Mouse (Mus musculus): ENCODE results near the gene Cadm1.

Cadm1 gene

GRCm38 (mm10) chr9:47609443-47609842 is 79.5 kb downstream of the Cadm1 start:
- DNase-seq (ENCODE audit: low spot score), result no peak

GRCm38 (mm10) chr9:47610316-47610715 is 80.3 kb downstream of the Cadm1 start:
- DNase-seq (ENCODE audit: low spot score), result no peak

DNA sequence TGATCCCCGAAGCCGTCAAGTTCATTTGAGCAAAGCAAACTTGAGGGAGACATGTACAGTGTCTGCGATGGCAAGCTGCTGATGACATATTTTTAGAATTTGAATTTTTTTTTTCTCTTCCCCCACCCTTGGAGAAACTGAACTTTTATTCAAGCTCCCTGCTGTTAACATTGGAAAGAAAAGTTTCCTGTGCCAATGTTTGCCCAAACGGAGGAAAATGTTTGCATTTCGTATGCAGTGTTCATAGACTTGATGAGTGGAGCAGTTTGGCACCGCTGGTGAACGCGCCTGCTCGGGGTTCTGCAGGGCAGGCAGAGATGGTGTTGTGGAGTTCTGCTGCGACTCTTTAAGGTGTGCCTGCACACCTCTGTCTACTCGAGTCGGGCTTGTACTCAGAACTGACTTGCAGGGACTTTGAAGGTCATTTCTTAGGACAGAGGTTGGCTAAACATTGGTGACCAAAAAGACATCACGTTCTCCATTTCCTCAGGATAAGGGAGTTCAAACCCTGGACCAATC is 83.0 kb downstream of the Cadm1 start:
- DNase-seq (ENCODE audit: low spot score), result no peak

DNA sequence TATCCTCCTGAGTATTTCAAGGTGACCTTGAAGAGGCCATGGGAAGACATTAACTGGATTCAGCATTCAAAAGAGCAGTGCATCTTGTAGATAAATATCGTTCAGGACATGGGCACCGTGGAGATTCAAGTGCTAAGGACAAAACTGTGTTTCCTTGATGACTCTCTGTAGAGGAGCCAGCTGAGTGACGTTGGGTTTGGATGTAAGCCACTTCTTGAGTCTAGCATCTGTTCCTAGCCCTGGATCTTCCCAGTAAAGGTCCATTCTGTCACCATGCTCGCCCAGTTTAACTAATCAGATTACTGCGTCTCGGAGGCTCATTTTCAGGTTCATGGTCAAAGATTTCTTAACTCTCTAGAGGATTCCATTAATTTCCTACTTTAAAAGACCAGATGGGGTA is 85.1 kb downstream of the Cadm1 start:
- DNase-seq (ENCODE audit: low spot score), result no peak

DNA sequence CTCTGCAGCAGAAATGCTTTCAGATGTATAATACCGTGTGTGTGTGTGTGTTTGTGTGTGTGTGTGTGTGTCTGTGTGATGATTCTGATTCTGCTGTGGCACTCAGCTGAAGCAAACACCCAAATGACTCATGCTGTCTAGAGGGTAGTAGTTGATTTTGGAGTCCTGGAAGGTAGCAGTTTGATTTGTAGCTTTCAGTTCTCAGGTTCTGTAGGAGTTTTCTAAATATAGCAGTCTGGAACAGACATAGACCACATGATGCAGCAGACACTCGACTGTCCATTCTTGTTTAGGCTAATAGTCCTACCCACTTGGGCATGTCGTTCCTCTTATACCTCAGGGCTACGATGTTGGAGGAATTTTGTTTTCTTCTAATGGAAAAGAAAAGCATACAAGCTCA is 86.4 kb downstream of the Cadm1 start:
- DNase-seq (ENCODE audit: low spot score), result no peak

GRCm38 (mm10) chr9:47619501-47620029 is 89.6 kb downstream of the Cadm1 start:
- no peak for DNase-seq (ENCODE audit: low spot score)

DNA sequence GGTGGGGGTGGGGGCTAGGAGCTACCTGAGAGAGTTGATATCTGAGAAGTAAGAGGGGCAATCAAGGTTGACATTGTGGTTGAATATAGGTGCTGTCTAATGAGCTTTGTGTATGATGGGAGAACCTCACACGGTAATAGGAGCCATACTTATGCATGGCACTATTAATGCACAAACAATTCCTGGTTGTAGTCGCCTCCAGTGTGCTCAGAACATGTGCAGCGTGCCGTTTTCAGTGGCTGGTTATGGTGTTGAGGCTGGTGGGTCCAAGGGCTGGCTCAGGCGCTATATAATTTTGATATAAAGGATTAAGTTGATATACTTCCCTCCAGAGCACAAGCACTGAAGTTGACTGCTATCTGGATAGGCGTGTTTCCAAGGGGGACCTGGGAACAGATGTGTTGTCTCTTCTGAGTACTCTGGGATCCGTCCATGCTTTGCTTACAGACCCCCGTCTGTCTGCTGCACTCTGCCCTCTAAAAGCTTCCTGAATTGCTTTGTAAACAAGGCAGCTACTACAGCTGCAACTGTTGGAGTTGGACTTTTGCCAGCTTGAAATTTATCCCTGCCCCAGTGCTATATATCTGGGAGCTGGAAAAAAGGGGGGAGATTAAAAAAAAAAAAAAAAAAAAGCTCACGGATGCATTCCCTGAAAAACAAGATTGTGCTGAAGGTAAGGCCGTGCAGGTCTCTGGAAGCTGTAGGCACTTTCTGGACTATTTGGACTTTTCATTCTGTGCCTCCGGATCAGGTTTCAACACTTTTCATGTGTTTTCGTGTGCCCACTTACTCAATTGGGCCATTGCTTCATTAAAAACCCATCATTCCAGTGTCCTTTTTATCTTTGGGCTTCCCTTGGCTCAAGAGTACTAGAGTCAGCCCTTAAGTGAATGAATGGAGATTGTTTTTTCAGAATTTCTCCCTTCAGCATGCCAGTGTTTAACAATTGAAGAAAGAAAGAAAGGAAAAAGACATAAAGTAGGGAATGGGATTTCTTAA is 93.8 kb downstream of the Cadm1 start:
- no peak for DNase-seq (ENCODE audit: low spot score)

GRCm38 (mm10) chr9:47624565-47625520 is 94.9 kb downstream of the Cadm1 start:
- DNase-seq (ENCODE audit: low spot score), result no peak

- no peak for DNase-seq (ENCODE audit: low spot score)
Observed at GRCm38 (mm10) chr9:47625621-47626210, 95.7 kb downstream of the Cadm1 start.

- no peak for DNase-seq (ENCODE audit: low spot score)
Observed at GRCm38 (mm10) chr9:47627966-47628365, 98.0 kb downstream of the Cadm1 start.

GRCm38 (mm10) chr9:47628550-47628949 is 98.6 kb downstream of the Cadm1 start:
- no peak for DNase-seq (ENCODE audit: low spot score)

- no peak for DNase-seq (ENCODE audit: low spot score)
Observed at GRCm38 (mm10) chr9:47634695-47635094, 104.7 kb downstream of the Cadm1 start.

- DNase-seq (ENCODE audit: low spot score), result no peak
Observed at GRCm38 (mm10) chr9:47642663-47643062, 112.7 kb downstream of the Cadm1 start.

GRCm38 (mm10) chr9:47645056-47645455 is 115.1 kb downstream of the Cadm1 start:
- no peak for DNase-seq (ENCODE audit: low spot score)

GRCm38 (mm10) chr9:47651431-47651830 is 121.5 kb downstream of the Cadm1 start:
- DNase-seq (ENCODE audit: low spot score), result no peak

DNA sequence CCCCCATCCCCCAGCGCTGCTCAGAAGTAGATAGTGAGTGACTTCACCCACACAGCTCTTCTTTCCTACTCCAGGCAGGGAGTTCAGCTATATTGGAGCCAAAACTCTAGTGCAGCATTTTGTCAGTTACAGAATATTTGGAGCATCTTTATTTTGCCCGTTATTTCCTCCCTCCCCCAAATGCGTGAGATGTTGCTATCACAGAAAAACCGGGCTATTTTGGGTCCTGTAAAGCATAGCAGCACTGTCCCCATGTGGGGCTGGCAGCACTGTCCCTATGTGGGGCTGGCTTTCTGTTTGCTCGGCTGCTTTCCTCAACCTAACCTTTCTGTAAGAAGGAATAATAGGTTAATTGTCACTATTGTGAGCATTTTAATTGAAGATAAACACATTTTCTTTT is 122.2 kb downstream of the Cadm1 start:
- DNase-seq (ENCODE audit: low spot score), result no peak

DNA sequence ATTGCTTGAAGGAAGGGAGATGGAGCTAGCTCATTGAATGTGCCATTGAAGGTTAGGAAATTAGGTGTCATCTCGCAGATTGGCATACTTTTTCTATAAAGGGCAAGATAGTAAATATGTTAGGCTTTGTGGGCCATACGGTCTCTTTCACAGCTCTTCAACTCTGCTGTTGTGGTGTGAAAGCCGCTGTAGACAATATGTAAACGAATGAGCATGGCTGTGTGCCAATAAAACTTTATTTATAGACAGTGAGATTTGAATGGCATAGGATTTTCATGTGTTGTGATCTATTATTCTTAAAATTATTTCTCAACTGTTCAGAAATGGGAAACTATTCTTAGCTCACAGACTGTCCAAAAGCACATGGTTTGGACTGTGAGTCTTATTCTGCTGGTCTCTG is 123.0 kb downstream of the Cadm1 start:
- no peak for DNase-seq (ENCODE audit: low spot score)

DNA sequence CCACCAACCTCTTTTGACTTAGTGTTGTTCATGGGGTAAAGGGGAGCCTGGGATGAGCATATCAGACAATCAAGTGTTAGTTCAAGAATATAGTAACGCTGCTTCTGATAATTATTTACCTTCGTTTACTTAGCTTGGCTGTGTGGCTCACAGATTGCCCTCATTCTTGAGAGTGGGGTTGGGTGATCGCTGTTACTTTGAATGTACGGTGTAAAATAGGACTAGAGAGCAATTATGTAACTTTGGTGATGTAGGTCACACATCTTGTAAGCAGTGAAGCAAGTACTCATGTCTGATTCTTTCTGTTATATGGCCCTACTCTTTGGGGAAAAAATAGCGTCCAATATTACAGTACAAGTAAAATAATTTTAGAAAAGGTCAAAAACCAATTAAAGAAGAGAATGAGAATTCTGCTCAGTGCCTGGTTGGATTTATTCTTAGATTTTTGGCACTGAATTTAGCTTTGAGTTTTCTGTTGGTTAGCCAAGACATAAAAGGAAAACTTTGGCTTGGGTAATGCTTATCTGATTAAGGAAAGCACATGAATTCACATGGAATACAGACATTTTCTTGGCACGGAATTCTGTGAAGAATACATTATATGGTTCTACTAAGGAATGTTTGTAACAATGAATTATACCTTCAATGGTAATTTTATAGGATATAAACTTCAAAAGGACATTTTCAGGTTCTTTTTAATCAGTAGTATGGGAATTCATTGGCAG is 129.6 kb downstream of the Cadm1 start:
- no peak for DNase-seq (ENCODE audit: low spot score)

DNA sequence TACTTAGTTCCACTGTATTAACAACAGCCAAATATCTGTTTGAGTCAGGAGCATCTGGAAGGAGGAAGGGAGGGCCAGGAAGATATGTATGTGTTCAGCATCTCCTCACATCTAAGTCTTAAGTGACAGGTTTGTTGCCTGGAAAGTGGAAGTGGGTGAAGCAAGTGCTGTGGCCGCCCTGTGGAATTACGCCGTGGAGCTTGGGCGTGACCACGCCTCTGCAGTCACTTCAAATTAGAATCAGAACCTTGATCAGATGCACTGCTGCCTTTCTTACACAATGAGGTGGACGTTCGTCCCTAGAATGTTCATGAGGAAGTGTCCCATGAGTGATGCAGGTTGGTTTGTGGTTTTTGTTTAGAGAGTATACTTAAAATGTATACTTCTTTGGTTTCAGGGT is 131.6 kb downstream of the Cadm1 start:
- DNase-seq (ENCODE audit: low spot score), result no peak

- no peak for DNase-seq (ENCODE audit: low spot score)
Observed at GRCm38 (mm10) chr9:47669206-47669605, 139.2 kb downstream of the Cadm1 start.

GRCm38 (mm10) chr9:47671617-47672016 is 141.6 kb downstream of the Cadm1 start:
- DNase-seq (ENCODE audit: low spot score), result no peak

Measured in layer of hippocampus, adult 9-10 months (tissue).